Mouse (Mus musculus): Measurements from ENCODE around the gene Mmp14. TPM values are rescaled to one million over a fixed set of nuclear protein-coding genes. Genes with fewer than 3 reads are reported as not detected.

Gene Mmp14
- polyA plus RNA-seq, 1 experiment = 119 TPM

- Histone ChIP-seq H3K4me1 (ENCODE audit: control insufficient read depth, insufficient read depth, low read length) (peaks cover 16% of the 10 kb centered on the region), H3K4me3 (replicated peaks; ENCODE audit: extremely low read depth, low read depth, low read length) (no peak overlapping the region)
- TF ChIP-seq POLR2A (IDR thresholded peaks at IDR 0.05; ENCODE audit: borderline replicate concordance, extremely low read depth, low read depth, low read length) (no peak), CTCF (IDR thresholded peaks at IDR 0.05; ENCODE audit: insufficient read depth, low read length) (no peak)
- DNase-seq = no peak
- 67% methylated on average over 9 of the region's 9 CpGs for WGBS
Observed at GRCm38 (mm10) chr14:54412000-54412576, 19.3 kb upstream of the Mmp14 start.

GRCm38 (mm10) chr14:54412629-54413170 lies 18.7 kb upstream of the Mmp14 start:
- no peak overlapping the region for H3K4me3 ChIP-seq (replicated peaks; ENCODE audit: extremely low read depth, low read depth, low read length)
- peaks cover 14% of the 10 kb centered on the region for H3K4me1 ChIP-seq (ENCODE audit: control insufficient read depth, insufficient read depth, low read length)
- TF ChIP-seq CTCF (IDR thresholded peaks at IDR 0.05; ENCODE audit: insufficient read depth, low read length) (peak; percentile 77), POLR2A (IDR thresholded peaks at IDR 0.05; ENCODE audit: borderline replicate concordance, extremely low read depth, low read depth, low read length) (no peak)
- DNase-seq = peak; percentile 50
- 44% methylated on average over 2 of the region's 2 CpGs for WGBS

GRCm38 (mm10) chr14:54413877-54414700 lies 17.3 kb upstream of the Mmp14 start:
- 22% methylated on average over 18 of the region's 18 CpGs for WGBS
- DNase-seq = peak; percentile 50
- Histone ChIP-seq H3K4me1 (ENCODE audit: control insufficient read depth, insufficient read depth, low read length) (peaks cover 10% of the 10 kb centered on the region), H3K4me3 (replicated peaks; ENCODE audit: extremely low read depth, low read depth, low read length) (peak overlapping the region; percentile 47)
- TF ChIP-seq CTCF (IDR thresholded peaks at IDR 0.05; ENCODE audit: insufficient read depth, low read length) (no peak), POLR2A (IDR thresholded peaks at IDR 0.05; ENCODE audit: borderline replicate concordance, extremely low read depth, low read depth, low read length) (no peak)

- 44% methylated on average over 13 of the region's 13 CpGs for WGBS
- DNase-seq = peak; percentile 34
- TF ChIP-seq CTCF (IDR thresholded peaks at IDR 0.05; ENCODE audit: insufficient read depth, low read length) (no peak), POLR2A (IDR thresholded peaks at IDR 0.05; ENCODE audit: borderline replicate concordance, extremely low read depth, low read depth, low read length) (no peak)
- H3K4me1 ChIP-seq (ENCODE audit: control insufficient read depth, insufficient read depth, low read length) = peaks cover 10% of the 10 kb centered on the region; the same call in 1 of the 2 replicates
- no peak overlapping the region for H3K4me3 ChIP-seq (replicated peaks; ENCODE audit: extremely low read depth, low read depth, low read length)
Observed at GRCm38 (mm10) chr14:54415241-54416020, 16.0 kb upstream of the Mmp14 start.

- H3K4me3 ChIP-seq (replicated peaks; ENCODE audit: extremely low read depth, low read depth, low read length) = no peak overlapping the region
- no peak for DNase-seq
- WGBS = 81% methylated on average over 5 of the region's 5 CpGs
- TF ChIP-seq CTCF (IDR thresholded peaks at IDR 0.05; ENCODE audit: insufficient read depth, low read length) = no peak
- TF ChIP-seq POLR2A (IDR thresholded peaks at IDR 0.05; ENCODE audit: borderline replicate concordance, extremely low read depth, low read depth, low read length) = no peak
- H3K4me1 ChIP-seq (ENCODE audit: control insufficient read depth, insufficient read depth, low read length) = peaks cover 10% of the 10 kb centered on the region; the same call in 1 of the 2 replicates
Observed at GRCm38 (mm10) chr14:54416229-54416775, 15.1 kb upstream of the Mmp14 start.

GRCm38 (mm10) chr14:54416830-54417229 lies 14.6 kb upstream of the Mmp14 start:
- WGBS = 89% methylated on average over 4 of the region's 4 CpGs

GRCm38 (mm10) chr14:54417623-54418081 lies 13.8 kb upstream of the Mmp14 start, which contains the start of gene Slc7a7:
Slc7a7 (minus strand) TSS chr14:54417780.
- peak; percentile 39 for DNase-seq
- 32% methylated on average over 19 of the region's 19 CpGs for WGBS
- H3K4me1 ChIP-seq (ENCODE audit: control insufficient read depth, insufficient read depth, low read length) = peaks cover 10% of the 10 kb centered on the region; the same call in 1 of the 2 replicates
- H3K4me3 ChIP-seq (replicated peaks; ENCODE audit: extremely low read depth, low read depth, low read length) = no peak within 1 kb of the TSS
- TF ChIP-seq POLR2A (IDR thresholded peaks at IDR 0.05; ENCODE audit: borderline replicate concordance, extremely low read depth, low read depth, low read length) (no peak), CTCF (IDR thresholded peaks at IDR 0.05; ENCODE audit: insufficient read depth, low read length) (peak; percentile 43)

More at GRCm38 (mm10) chr14:54416830-54417229, 14.6 kb upstream of the Mmp14 start:
- DNase-seq = no peak
- TF ChIP-seq POLR2A (IDR thresholded peaks at IDR 0.05; ENCODE audit: borderline replicate concordance, extremely low read depth, low read depth, low read length) (no peak), CTCF (IDR thresholded peaks at IDR 0.05; ENCODE audit: insufficient read depth, low read length) (no peak)
- Histone ChIP-seq H3K4me1 (ENCODE audit: control insufficient read depth, insufficient read depth, low read length) (peaks cover 10% of the 10 kb centered on the region; the same call in 1 of the 2 replicates), H3K4me3 (replicated peaks; ENCODE audit: extremely low read depth, low read depth, low read length) (no peak overlapping the region)

- Histone ChIP-seq H3K4me3 (replicated peaks; ENCODE audit: extremely low read depth, low read depth, low read length) (no peak overlapping the region), H3K4me1 (ENCODE audit: control insufficient read depth, insufficient read depth, low read length) (peaks cover 2% of the 10 kb centered on the region)
- no peak for TF ChIP-seq CTCF (IDR thresholded peaks at IDR 0.05; ENCODE audit: insufficient read depth, low read length)
- no peak for TF ChIP-seq POLR2A (IDR thresholded peaks at IDR 0.05; ENCODE audit: borderline replicate concordance, extremely low read depth, low read depth, low read length)
- WGBS = 88% methylated on average over 2 of the region's 2 CpGs
- DNase-seq = no peak
Observed at GRCm38 (mm10) chr14:54421014-54421413, 10.4 kb upstream of the Mmp14 start.

Data from lung, adult 2 months (tissue).